In genomic region chr10:80020603-80021319, GRCm38 (mm10) we compare ENCODE assay signal across 12 mouse cellular contexts. TPM values are rescaled to one million over a fixed set of nuclear protein-coding genes. Genes with fewer than 3 reads are reported as not detected.
DNase-seq lines count a peak whose midpoint lies in the region; ATAC-seq and TF ChIP-seq lines count a peak whose summit lies in the region.
"Had no signal": no experiment of that assay in that cellular context is flagged by ENCODE, and none has a peak within 500 bp of the region (broad histone marks: within the 10 kb centered on the region; RNA-seq: fewer than 3 reads in every experiment).

No protein-coding gene starts in this region.

- H3K27ac ChIP-seq in heart, embryonic 11.5 days (ENCODE audit: low read depth, low read length): no peak overlapping the region
- H3K27ac ChIP-seq in lung, embryonic 15.5 days: no peak overlapping the region
- H3K27ac ChIP-seq in bone marrow, adult 2 months (ENCODE audit: control insufficient read depth, insufficient read depth, low read depth, low read length, poor library complexity): no peak overlapping the region
- H3K27ac ChIP-seq in limb, embryonic 13.5 days: no peak overlapping the region
- H3K27ac ChIP-seq: midbrain, embryonic 15.5 days had no signal

- TF ChIP-seq CTCF in bone marrow, adult 2 months (IDR thresholded peaks at IDR 0.05; ENCODE audit: control insufficient read depth, insufficient read depth, low read length): no peak

- peak; percentile 26; the same call in 1 of the 2 replicates for TF ChIP-seq POLR2A in bone marrow, adult 2 months (IDR thresholded peaks at IDR 0.05; ENCODE audit: borderline replicate concordance, control insufficient read depth, low read depth, low read length)

- H3K9me3 ChIP-seq in heart, embryonic 11.5 days (replicated peaks; ENCODE audit: control insufficient read depth, low read length): no peaks in the 10 kb centered on the region
- H3K9me3 ChIP-seq in lung, embryonic 15.5 days: no peaks in the 10 kb centered on the region
- H3K9me3 ChIP-seq in limb, embryonic 13.5 days: no peaks in the 10 kb centered on the region
- H3K9me3 ChIP-seq: midbrain, embryonic 15.5 days had no signal

- peaks cover 2% of the 10 kb centered on the region; the same call in 1 of the 2 replicates for H3K27me3 ChIP-seq in heart, embryonic 11.5 days (ENCODE audit: control insufficient read depth, insufficient read depth, low read length)
- H3K27me3 ChIP-seq in lung, embryonic 15.5 days: peaks cover 4% of the 10 kb centered on the region; the same call in 1 of the 2 replicates
- peaks cover 27% of the 10 kb centered on the region for H3K27me3 ChIP-seq in limb, embryonic 13.5 days

- no peak for ATAC-seq in heart, embryonic 11.5 days (replicated peaks; ENCODE audit: insufficient number of reproducible peaks, low FRiP score, low TSS enrichment)
- no peak for ATAC-seq in lung, embryonic 15.5 days (ENCODE audit: borderline replicate concordance, extremely low read depth, low FRiP score, low TSS enrichment)
- ATAC-seq in limb, embryonic 13.5 days (ENCODE audit: low FRiP score, low read depth): no peak
- ATAC-seq: midbrain, embryonic 15.5 days had no signal

- H3K4me2 ChIP-seq in heart, embryonic 11.5 days: peak overlapping the region; percentile 63
- peak overlapping the region; percentile 62 for H3K4me2 ChIP-seq in lung, embryonic 15.5 days
- peak overlapping the region; percentile 57 for H3K4me2 ChIP-seq in limb, embryonic 13.5 days (replicated peaks)
- H3K4me2 ChIP-seq: midbrain, embryonic 15.5 days had no signal

- 78% methylated on average over 18 of the region's 18 CpGs for WGBS in heart, embryonic 11.5 days (ENCODE audit: insufficient replicate concordance)
- WGBS in lung, embryonic 15.5 days: 72% methylated on average over 18 of the region's 18 CpGs
- WGBS in bone marrow, adult 2 months: 82% methylated on average over 18 of the region's 18 CpGs
- 85% methylated on average over 18 of the region's 18 CpGs for whole genome bisulfite sequencing in limb, embryonic 13.5 days

- intact Hi-C loops in heart, postnatal 10 days (cut with DNase I): no loop called here

- H3K36me3 ChIP-seq in heart, embryonic 11.5 days (ENCODE audit: control insufficient read depth, insufficient read depth, low read length): no peaks in the 10 kb centered on the region
- no peaks in the 10 kb centered on the region; the same call in 1 of the 2 replicates for H3K36me3 ChIP-seq in lung, embryonic 15.5 days
- H3K36me3 ChIP-seq in limb, embryonic 13.5 days: peaks cover 15% of the 10 kb centered on the region; the same call in 1 of the 2 replicates
- H3K36me3 ChIP-seq: midbrain, embryonic 15.5 days had no signal

- H3K4me1 ChIP-seq in heart, embryonic 11.5 days (ENCODE audit: control insufficient read depth, insufficient read depth, low read length): peaks cover 27% of the 10 kb centered on the region
- H3K4me1 ChIP-seq in lung, embryonic 15.5 days: peaks cover 42% of the 10 kb centered on the region
- peaks cover 11% of the 10 kb centered on the region for H3K4me1 ChIP-seq in bone marrow, adult 2 months (ENCODE audit: control insufficient read depth, insufficient read depth, low read length)
- peaks cover 23% of the 10 kb centered on the region for H3K4me1 ChIP-seq in limb, embryonic 13.5 days
- H3K4me1 ChIP-seq: midbrain, embryonic 15.5 days had no signal

- no peak overlapping the region for H3K9ac ChIP-seq in heart, embryonic 11.5 days (ENCODE audit: low read depth, low read length)
- 0 out of 2 replicates have a peak overlapping the region, but pooled peaks have one; percentile 43 for H3K9ac ChIP-seq in lung, embryonic 15.5 days
- peak overlapping the region; percentile 64; the same call in 1 of the 2 replicates for H3K9ac ChIP-seq in limb, embryonic 13.5 days
- H3K9ac ChIP-seq: midbrain, embryonic 15.5 days had no signal

- DNase-seq in heart, postnatal 10 days: no peak
- no peak for DNase-seq in lung, adult 18-20 months
- DNase-seq in layer of hippocampus, adult 9-11 months: no peak
- DNase-seq in embryo, embryonic 11 days: no peak
- DNase-seq: adrenal gland, postnatal 25 days; cerebellum, adult 18-20 months; heart, postnatal 4 days had no signal

- H3K4me3 ChIP-seq in heart, embryonic 11.5 days (ENCODE audit: low read depth, low read length): no peak overlapping the region
- 0 out of 2 replicates have a peak overlapping the region, but pooled peaks have one; percentile 41 for H3K4me3 ChIP-seq in lung, embryonic 15.5 days
- H3K4me3 ChIP-seq in bone marrow, adult 2 months (replicated peaks; ENCODE audit: control insufficient read depth, low read depth, low read length): no peak overlapping the region
- H3K4me3 ChIP-seq in limb, embryonic 13.5 days: 0 out of 2 replicates have a peak overlapping the region, but pooled peaks have one; percentile 34
- H3K4me3 ChIP-seq: midbrain, embryonic 15.5 days had no signal

RNA-seq across cellular contexts. Expression of gene Arhgap45, which starts 4.3 kb away (rescaled TPM):
- 6.2 and 7.5 TPM in 2 replicates for polyA plus RNA-seq in heart, embryonic 11.5 days (2014; fragmentation: Nextera tagmentation; extraction: Ambion mirVana)
- total RNA-seq in heart, postnatal 10 days (2021): 1 to 10 TPM; 5.0 to 6.1 TPM
- polyA plus RNA-seq in lung, embryonic 15.5 days (2015; fragmentation: Nextera tagmentation; extraction: Ambion mirVana): 16.8 and 19.8 TPM in 2 replicates
- polyA plus RNA-seq in bone marrow, adult 2 months (2011; ENCODE audit: insufficient read depth, insufficient read length, low replicate concordance, missing spikeins): 111 and 291 TPM in 2 replicates
- 7.3 and 7.6 TPM in 2 replicates for polyA plus RNA-seq in limb, embryonic 13.5 days (2015; fragmentation: Nextera tagmentation; extraction: Ambion mirVana)

RNA-seq across cellular contexts. Expression of gene Polr2e, which starts 18.8 kb away (rescaled TPM):
- 160 and 182 TPM in 2 replicates for polyA plus RNA-seq in heart, embryonic 11.5 days (2014; fragmentation: Nextera tagmentation; extraction: Ambion mirVana)
- total RNA-seq in heart, postnatal 10 days (2021): 10 to 100 TPM; 79.0 to 79.1 TPM
- polyA plus RNA-seq in lung, embryonic 15.5 days (2015; fragmentation: Nextera tagmentation; extraction: Ambion mirVana): 223 and 225 TPM in 2 replicates
- 35.6 and 44.5 TPM in 2 replicates for polyA plus RNA-seq in bone marrow, adult 2 months (2011; ENCODE audit: insufficient read depth, insufficient read length, low replicate concordance, missing spikeins)
- 244 and 254 TPM in 2 replicates for polyA plus RNA-seq in limb, embryonic 13.5 days (2015; fragmentation: Nextera tagmentation; extraction: Ambion mirVana)

RNA-seq across cellular contexts. Expression of gene Abca7, which starts 24.5 kb away (rescaled TPM):
- 2.1 and 2.8 TPM in 2 replicates for polyA plus RNA-seq in heart, embryonic 11.5 days (2014; fragmentation: Nextera tagmentation; extraction: Ambion mirVana)
- 1 to 10 TPM; 7.8 to 8.2 TPM for total RNA-seq in heart, postnatal 10 days (2021)
- polyA plus RNA-seq in lung, embryonic 15.5 days (2015; fragmentation: Nextera tagmentation; extraction: Ambion mirVana): 3.5 and 4.3 TPM in 2 replicates
- 54.3 and 96.9 TPM in 2 replicates for polyA plus RNA-seq in bone marrow, adult 2 months (2011; ENCODE audit: insufficient read depth, insufficient read length, low replicate concordance, missing spikeins)
- polyA plus RNA-seq in limb, embryonic 13.5 days (2015; fragmentation: Nextera tagmentation; extraction: Ambion mirVana): 1.8 and 1.9 TPM in 2 replicates

RNA-seq across cellular contexts. Expression of gene Gpx4, which starts 26.2 kb away (rescaled TPM):
- 711 and 729 TPM in 2 replicates for polyA plus RNA-seq in heart, embryonic 11.5 days (2014; fragmentation: Nextera tagmentation; extraction: Ambion mirVana)
- 100 to 1,000 TPM; 551 to 562 TPM for total RNA-seq in heart, postnatal 10 days (2021)
- 523 and 535 TPM in 2 replicates for polyA plus RNA-seq in lung, embryonic 15.5 days (2015; fragmentation: Nextera tagmentation; extraction: Ambion mirVana)
- 948 and 2,392 TPM in 2 replicates for polyA plus RNA-seq in bone marrow, adult 2 months (2011; ENCODE audit: insufficient read depth, insufficient read length, low replicate concordance, missing spikeins)
- polyA plus RNA-seq in limb, embryonic 13.5 days (2015; fragmentation: Nextera tagmentation; extraction: Ambion mirVana): 462 and 477 TPM in 2 replicates

RNA-seq across cellular contexts. Expression of gene Cnn2, which starts 32.4 kb away (rescaled TPM):
- polyA plus RNA-seq in heart, embryonic 11.5 days (2014; fragmentation: Nextera tagmentation; extraction: Ambion mirVana): 405 and 420 TPM in 2 replicates
- total RNA-seq in heart, postnatal 10 days (2021): 10 to 100 TPM; 60.3 to 65.6 TPM
- 367 and 375 TPM in 2 replicates for polyA plus RNA-seq in lung, embryonic 15.5 days (2015; fragmentation: Nextera tagmentation; extraction: Ambion mirVana)
- polyA plus RNA-seq in bone marrow, adult 2 months (2011; ENCODE audit: insufficient read depth, insufficient read length, low replicate concordance, missing spikeins): 41.7 and 92.4 TPM in 2 replicates
- 287 and 299 TPM in 2 replicates for polyA plus RNA-seq in limb, embryonic 13.5 days (2015; fragmentation: Nextera tagmentation; extraction: Ambion mirVana)

Comparison
In these comparisons a context has a peak if more than half of its experiments do, and no peak if none do; other contexts are left out.
1. H3K4me3 ChIP-seq: peak in lung, embryonic 15.5 days (single experiment) and limb, embryonic 13.5 days (single experiment); none in heart, embryonic 11.5 days (single experiment) and bone marrow, adult 2 months (single experiment).
2. RNA of gene Abca7, which starts 24.5 kb away (polyA plus RNA-seq): 54.3 to 96.9 TPM in bone marrow, adult 2 months; 3.5 to 4.3 TPM in lung, embryonic 15.5 days, 2.1 to 2.8 TPM in heart, embryonic 11.5 days and 1.8 to 1.9 TPM in limb, embryonic 13.5 days; every median in the first group is over 10 times any median in the second.
3. Peak in every context shown above with its lines, with median percentiles within 50 percentile points of each other: H3K4me2 ChIP-seq.